Mouse (Mus musculus) brown adipose tissue, adult 24 weeks (tissue): ENCODE data around the gene Atp11a. TPM values are rescaled to one million over a fixed set of nuclear protein-coding genes. Genes with fewer than 3 reads are reported as not detected.
A peak's percentile ranks its signal among the peaks of the same experiment; 100 is the strongest.

ENCODE experiments used
- H3K27ac ChIP-seq: fragments of 200-500 bp; replicated peaks from 2 replicates; pipeline ENCODE4 v1.5.1; 2012; ENCODE audit warnings: low read depth, mild to moderate bottlenecking, low read length
- H3K4me1 ChIP-seq: fragments of 200-500 bp; 2 replicates; pipeline ENCODE4 v1.6.1; 2012; ENCODE audit warnings: low read length, mixed read lengths; ENCODE audit not compliant: control insufficient read depth, insufficient read depth, insufficient read length
- H3K4me3 ChIP-seq: fragments of 200-500 bp; 2 replicates; pipeline ENCODE4 v1.5.1; 2012; ENCODE audit warnings: low read depth, mild to moderate bottlenecking, low read length, moderate library complexity; ENCODE audit not compliant: insufficient read depth
- polyA plus RNA-seq: library from polyadenylated mRNA; stranded (reverse); fragments of >200 nt; gene quantifications from 2 replicates; pipeline ENCODE4 v1.2.4, GENCODE M21; 2012; ENCODE audit not compliant: missing spikeins, insufficient read depth, insufficient read length

Atp11a gene
- polyA plus RNA-seq = 7.4 and 8.2 TPM in 2 replicates

DNA sequence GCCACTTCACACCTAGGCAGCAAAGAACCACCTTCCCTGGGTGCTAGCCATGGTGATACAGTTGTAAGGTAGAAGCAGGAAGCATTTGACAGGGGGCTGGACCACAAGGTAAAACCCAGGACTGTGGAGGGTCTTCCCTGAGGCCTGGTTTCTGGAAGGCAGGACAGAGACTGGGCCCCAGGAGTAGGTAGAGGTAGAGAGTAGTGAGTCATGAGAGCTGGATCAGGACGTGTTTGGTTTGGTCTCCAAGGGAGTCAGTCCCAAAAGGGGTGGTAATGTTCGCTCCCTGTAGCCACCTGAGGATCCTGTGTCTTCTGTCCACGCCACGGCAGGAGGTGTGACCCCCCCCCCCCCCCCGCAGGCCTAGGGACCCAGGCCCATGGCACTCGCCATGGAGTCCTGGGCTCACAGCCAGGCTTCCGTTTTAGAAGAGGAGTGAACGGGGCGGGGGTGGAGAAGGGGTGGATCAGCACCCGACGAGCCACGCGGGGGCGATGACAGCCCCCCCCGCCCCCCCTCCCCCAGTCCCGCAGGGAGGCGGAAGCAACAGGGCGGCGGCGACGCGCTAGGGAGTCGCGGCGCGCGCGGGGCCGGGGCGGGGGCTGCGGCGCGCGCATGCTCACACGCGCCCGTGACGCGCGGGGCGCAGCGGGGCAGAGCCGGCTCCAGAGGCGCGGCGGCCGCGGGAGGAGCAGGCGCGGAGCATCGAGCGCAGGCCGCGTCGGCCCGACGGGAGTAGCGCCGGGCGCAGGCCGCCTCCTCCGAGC, at the start of gene Atp11a:
Gene Atp11a, plus strand, starts transcription at position 624 of the 767 bp plus-strand sequence.
- H3K4me1 ChIP-seq = peaks cover 3% of the 10 kb centered on the region
- H3K4me3 ChIP-seq = peak within 1 kb of the TSS; percentile 91
- H3K27ac ChIP-seq = peak within 1 kb of the TSS; percentile 22; the same call in 1 of the 2 replicates

DNA sequence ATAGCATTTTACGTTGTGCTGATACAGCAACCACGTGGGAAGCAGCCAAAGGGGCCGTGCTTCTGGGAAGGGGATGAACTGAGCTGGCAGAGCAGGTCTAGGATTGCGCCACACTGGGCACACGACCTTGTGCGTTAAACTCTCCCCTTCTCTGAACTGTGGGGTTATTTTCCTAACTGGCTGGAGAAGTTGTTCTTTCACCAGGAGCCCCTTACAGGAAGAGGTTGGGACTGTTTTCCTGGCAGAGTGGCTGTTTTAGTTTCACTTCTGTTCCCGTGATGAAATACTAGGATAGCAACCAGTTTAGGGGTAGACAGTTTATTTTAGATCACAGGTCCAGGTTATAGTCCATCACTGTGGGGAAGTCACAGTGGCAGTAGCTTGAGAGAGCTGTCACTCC, 45.2 kb upstream of the Atp11a start:
- Histone ChIP-seq H3K27ac (no peak overlapping the region), H3K4me3 (peak overlapping the region; percentile 4), H3K4me1 (no peaks in the 10 kb centered on the region)

DNA sequence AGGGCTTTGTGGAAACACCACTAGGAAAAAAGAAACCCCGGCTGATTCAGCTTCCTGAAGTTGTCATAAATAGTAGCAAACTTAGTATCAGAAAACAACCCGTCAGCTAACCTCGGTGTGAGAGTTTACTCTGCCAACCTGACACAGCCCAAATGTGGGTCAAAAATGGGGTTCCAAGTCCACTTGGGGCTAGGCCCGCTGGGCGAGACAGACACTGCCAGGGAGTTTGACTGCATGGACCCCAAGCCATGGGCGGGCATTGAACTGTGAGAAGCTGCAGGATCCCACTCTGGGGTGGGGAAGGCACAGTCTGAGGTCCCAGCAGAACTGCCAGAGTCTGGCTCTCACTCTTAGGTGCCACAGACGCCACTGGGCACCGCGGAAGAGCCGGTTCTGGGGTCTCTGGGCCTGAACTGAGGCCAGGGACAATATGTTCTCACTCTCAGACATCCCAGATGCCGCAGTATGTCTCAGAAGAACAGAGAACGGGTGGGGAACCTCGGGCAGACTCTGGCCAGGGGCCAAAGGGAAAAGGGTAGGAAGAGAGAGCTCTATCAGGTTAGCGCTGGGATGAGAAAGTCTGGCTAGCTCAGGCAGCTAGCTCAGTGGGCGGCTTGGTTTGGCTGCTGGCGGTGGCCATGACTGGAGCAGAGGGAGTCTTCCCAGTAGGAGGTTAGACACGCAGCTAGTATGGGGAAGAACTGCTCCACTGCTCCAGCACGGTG, 40.8 kb upstream of the Atp11a start:
- no peaks in the 10 kb centered on the region for H3K4me1 ChIP-seq
- no peak overlapping the region for H3K4me3 ChIP-seq
- H3K27ac ChIP-seq = no peak overlapping the region

DNA sequence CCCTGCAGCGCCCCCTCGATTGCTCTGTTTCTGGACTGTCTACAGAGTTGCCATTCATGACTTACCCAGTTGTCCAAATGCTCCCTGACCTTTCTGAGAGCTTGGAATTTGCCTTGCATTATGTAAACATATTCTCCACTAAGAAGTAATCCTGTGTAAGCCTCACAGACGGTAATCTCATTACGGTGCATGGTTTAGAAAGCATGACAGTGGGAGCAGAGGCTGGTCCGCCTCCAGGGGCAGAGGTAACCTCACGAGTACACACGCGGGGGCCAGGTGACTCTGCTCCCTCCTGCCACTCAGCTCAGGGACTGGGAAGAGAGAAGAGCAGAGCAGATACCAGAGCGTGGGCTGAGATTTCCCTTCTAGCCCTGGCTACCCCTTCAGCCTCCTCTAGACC, 37.7 kb upstream of the Atp11a start:
- no peak overlapping the region for H3K27ac ChIP-seq
- H3K4me1 ChIP-seq = no peaks in the 10 kb centered on the region
- H3K4me3 ChIP-seq = no peak overlapping the region

DNA sequence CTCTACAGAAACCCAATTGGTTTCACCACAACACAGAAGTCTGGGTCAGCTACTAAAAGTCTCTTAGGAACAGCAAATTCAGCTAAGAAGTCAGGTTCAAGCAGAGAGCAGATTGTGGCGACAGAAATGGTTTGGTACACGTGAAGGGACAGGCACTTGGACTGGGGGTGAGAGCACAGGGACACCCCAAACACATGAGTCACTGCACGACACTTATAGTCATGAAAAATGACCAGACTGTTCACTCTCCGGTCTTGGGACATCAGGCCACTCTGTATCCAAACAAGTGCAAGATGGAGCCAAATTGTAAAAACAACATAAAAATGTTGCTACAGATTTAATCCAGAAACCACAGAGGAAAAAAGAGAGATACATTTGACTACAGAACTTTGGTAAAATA, 28.2 kb upstream of the Atp11a start:
- Histone ChIP-seq H3K4me3 (no peak overlapping the region), H3K27ac (no peak overlapping the region), H3K4me1 (no peaks in the 10 kb centered on the region)

DNA sequence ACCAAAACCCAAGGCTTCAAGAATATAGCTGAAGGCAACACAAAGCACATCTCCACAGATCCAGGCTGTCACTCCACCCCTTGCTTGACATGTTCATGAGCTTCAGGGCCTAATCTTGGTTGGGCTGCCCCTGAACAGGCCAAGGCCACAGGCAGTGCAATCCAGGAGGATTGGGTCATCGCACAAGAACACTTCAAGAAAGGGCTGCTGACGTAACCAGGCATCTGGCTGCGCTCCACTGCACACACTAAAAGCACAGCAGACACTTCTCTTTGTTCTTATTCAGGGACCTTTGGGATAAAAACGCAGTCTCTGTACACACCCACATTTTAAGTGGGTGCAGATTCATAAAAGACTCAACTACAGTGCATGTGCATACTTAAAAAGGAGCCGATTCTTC, 26.0 kb upstream of the Atp11a start:
- Histone ChIP-seq H3K27ac (no peak overlapping the region), H3K4me1 (no peaks in the 10 kb centered on the region), H3K4me3 (no peak overlapping the region)

DNA sequence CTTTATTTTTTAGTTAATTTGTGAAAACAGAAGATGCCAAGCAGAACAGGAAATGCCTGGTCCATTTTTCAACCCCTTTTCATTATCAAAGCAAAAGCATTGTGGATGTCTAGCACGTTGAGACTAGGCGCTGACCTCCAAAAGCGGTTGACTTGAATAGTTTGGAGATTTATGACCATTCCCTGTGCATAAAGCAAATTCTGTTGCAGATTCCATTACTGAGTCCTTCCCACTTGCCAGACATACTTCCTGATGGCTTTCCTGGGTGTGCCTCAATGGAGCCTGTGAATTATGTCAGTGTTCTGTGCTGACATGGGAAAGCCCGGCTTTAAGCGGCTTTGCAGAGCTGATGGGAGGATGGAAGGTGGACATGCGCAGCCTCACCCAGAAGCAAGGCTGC, 24.4 kb upstream of the Atp11a start:
- Histone ChIP-seq H3K27ac (no peak overlapping the region), H3K4me3 (no peak overlapping the region), H3K4me1 (no peaks in the 10 kb centered on the region)

DNA sequence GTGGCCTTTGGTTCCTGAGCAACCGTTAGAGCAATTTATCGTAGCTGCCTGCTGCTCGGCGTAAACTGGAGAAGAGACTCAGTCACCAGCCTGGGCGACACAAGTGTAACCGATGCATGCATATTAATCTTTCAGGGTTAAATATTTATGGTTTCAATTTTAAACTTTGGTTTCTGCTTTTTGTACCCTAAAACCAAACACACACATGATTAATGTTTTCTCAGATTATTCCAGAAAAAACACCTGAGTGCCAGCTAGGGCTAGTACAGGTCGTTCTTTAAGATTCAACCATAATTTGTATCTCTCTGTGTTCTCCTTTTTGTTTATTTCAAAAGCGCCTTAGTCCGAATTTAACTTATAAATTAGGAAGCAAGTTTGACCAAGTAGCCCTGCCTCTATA, 17.7 kb upstream of the Atp11a start:
- Histone ChIP-seq H3K4me1 (no peaks in the 10 kb centered on the region), H3K27ac (no peak overlapping the region)

DNA sequence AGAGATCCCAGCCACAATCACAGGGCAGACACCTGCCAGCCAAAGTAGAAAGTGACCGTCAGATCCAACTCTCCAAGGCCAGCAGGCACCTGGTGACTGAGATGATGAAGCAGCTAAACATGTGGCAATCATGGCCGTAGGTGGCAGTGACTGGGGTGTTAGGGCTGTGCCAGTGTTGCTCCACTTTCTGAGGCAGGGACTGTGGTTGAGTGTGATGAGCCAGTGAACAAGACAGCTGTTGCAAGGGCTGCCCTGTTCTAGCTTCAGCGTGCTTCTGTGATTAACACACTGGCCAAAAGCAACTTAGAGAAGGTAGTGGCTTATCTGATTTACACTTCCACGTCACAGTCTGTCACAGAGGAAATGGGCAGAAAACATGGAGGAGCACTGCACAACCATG, 13.4 kb upstream of the Atp11a start:
- Histone ChIP-seq H3K27ac (no peak overlapping the region), H3K4me3 (no peak overlapping the region), H3K4me1 (no peaks in the 10 kb centered on the region)

More for the DNA sequence above, 17.7 kb upstream of the Atp11a start:
- no peak overlapping the region for H3K4me3 ChIP-seq

DNA sequence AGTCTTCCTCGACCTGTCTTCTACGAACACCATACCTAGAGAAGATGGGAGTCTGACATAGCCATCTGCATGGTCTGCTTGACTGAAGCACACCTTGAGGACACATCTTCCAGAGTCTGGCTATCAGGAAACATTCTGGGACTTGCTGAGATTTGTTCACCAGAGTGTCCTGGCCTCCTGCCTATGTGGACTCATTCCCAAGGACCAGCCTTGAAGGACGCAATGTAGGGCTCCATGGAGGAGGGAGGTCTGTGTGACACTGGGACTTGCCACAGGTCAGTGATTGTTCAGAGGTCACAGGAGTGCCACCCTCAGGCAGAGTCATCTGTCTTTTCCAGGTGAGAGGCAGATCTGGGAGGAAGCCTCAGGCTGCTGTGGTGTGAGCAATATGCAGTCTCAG, 8.6 kb upstream of the Atp11a start:
- no peak overlapping the region for H3K4me3 ChIP-seq
- no peaks in the 10 kb centered on the region for H3K4me1 ChIP-seq
- no peak overlapping the region for H3K27ac ChIP-seq

DNA sequence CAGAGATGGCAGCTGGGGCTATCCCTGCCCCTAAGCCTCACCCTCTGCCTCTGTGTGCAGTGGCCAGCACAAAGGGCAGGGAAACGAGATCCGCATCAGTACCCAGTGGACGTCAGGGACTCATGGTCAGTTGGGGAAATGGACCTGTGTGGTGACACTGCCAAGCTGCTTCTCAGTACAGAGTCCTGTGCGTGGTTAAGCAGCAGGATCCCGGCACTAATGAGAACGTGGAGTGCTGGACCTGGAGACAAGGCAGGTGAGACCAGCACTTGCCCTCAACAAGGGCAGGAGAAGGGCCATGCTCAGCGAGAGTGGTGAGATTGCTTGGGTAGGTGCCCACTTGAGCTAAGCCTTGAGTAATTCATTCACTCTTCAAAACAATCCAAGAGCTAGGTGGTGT, 7.7 kb upstream of the Atp11a start:
- H3K27ac ChIP-seq = no peak overlapping the region
- peaks cover 3% of the 10 kb centered on the region; the same call in 1 of the 2 replicates for H3K4me1 ChIP-seq
- H3K4me3 ChIP-seq = no peak overlapping the region

DNA sequence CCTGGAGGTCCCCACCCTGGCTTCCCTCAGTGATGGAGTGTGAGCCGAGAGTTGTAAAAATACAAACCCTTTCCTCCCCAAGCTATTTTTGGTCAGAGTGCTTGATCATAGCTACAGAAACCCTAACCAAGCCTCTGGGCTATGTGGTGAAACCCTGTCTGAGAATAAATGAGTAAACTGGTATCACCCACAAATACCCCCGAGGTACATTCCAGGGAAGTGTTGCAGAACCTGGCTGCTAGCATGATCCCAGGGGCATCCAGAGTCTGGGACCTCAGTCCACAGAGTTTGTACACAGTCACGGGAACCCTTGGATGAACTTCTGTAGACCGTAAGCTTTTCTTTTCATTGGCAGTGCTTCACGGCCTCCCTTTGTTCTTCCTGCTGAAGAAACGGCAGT, 3.8 kb upstream of the Atp11a start:
- no peak overlapping the region for H3K4me3 ChIP-seq
- H3K27ac ChIP-seq = peak overlapping the region; percentile 63
- H3K4me1 ChIP-seq = peaks cover 3% of the 10 kb centered on the region

DNA sequence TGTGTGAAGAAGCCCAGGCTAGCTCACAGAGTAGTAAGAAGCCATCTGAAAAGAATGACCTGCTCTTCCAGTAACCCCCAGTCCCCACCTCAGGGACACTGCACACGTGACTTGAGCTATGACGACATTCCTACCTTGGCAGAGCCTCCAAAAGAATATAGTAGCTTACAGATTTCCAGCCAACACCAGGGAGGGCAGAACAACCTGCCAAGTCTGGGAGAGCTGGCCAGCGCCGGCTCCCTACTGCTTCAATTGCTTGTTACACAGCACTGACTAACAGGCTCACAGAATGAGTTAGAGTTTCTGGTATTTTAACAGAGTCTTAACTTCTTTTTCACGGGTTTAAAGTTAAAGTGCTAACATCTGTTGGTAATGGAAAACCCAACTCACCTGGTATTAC, 2.7 kb upstream of the Atp11a start:
- no peak overlapping the region for H3K4me3 ChIP-seq
- peak overlapping the region; percentile 63 for H3K27ac ChIP-seq

DNA sequence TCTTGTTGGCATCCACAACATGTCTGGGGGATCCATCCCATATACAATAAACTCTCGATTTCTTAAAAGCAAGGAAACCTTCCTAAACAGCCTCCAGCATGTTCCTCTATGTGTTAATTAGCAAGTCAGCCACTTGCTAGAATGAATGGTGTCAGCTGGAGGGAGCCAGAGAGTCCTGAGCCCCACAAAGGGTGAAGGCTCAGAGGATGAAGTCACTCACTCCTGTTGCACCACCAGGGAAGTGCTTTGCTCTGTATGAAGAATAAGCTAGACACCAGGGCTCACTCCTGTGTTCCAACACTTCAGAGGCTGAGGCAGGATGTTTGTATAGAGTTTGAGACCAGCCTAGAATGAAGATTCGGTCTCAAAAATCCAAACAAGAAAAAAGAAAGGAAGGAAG, 1.5 kb upstream of the Atp11a start:
- H3K4me1 ChIP-seq = peaks cover 3% of the 10 kb centered on the region
- no peak overlapping the region for H3K27ac ChIP-seq
- H3K4me3 ChIP-seq = no peak overlapping the region

More for the DNA sequence above, 2.7 kb upstream of the Atp11a start:
- H3K4me1 ChIP-seq = peaks cover 3% of the 10 kb centered on the region

DNA sequence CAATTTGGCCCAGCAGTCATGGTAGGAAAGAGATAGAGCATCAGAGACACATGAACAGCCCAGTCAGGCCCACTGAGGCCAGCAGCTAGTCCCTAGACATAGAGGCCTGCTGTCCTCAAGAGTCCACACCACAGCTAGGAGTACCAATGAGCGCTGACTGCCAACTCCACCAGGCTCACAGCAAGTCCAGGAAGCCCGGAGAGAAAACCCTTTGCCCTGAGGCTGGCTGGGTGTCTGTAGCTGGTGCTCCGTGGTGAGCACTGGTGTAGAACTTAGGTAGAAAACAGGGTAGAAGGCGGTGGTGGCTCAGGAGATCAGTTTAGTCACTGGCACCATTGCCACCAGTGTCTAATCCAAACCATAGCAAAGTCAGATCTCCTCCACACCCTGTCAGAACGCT, 988 bp upstream of the Atp11a start:
- peaks cover 3% of the 10 kb centered on the region for H3K4me1 ChIP-seq
- H3K27ac ChIP-seq = 0 out of 2 replicates have a peak overlapping the region, but pooled peaks have one; percentile 22
- no peak overlapping the region for H3K4me3 ChIP-seq
